9 mouse cellular contexts compared by ENCODE assay signal in genomic region chr14:23583235-23583634, GRCm38 (mm10).
DNase-seq lines count a peak whose midpoint lies in the region; ATAC-seq and TF ChIP-seq lines count a peak whose summit lies in the region.
"Had no signal": no experiment of that assay in that cellular context is flagged by ENCODE, and none has a peak within 500 bp of the region (broad histone marks: within the 10 kb centered on the region; RNA-seq: fewer than 3 reads in every experiment).

No protein-coding gene starts in this region.

- H3K9ac ChIP-seq in kidney, embryonic 15.5 days = no peak overlapping the region
- H3K9ac ChIP-seq in midbrain, embryonic 16.5 days (ENCODE audit: low read depth, low read length) = no peak overlapping the region
- H3K9ac ChIP-seq: embryonic facial prominence, embryonic 13.5 days had no signal

- CTCF ChIA-PET in Patski (lab: Charles Lee) = interaction anchor here (0.8 to 3.1 kb wide), 10 partner anchors 30 to 476 kb away, joined by 3 to 24 read pairs (median 4); no protein-coding TSS in a partner anchor

- H3K9me3 ChIP-seq in kidney, embryonic 15.5 days (replicated peaks) = no peaks in the 10 kb centered on the region
- H3K9me3 ChIP-seq in midbrain, embryonic 16.5 days (replicated peaks; ENCODE audit: control insufficient read depth, low read length, poor library complexity, severe bottlenecking) = no peaks in the 10 kb centered on the region
- H3K9me3 ChIP-seq: embryonic facial prominence, embryonic 13.5 days had no signal

- WGBS in kidney, embryonic 15.5 days = 16% methylated on average over 2 of the region's 2 CpGs
- WGBS in midbrain, embryonic 16.5 days = 18% methylated on average over 2 of the region's 2 CpGs

- H3K36me3 ChIP-seq in kidney, embryonic 15.5 days = no peaks in the 10 kb centered on the region
- no peaks in the 10 kb centered on the region for H3K36me3 ChIP-seq in midbrain, embryonic 16.5 days (ENCODE audit: control insufficient read depth, insufficient read depth, low read length)
- H3K36me3 ChIP-seq: embryonic facial prominence, embryonic 13.5 days had no signal

- POLR2A ChIA-PET in Patski (lab: Charles Lee) = no interaction called here

- no peak overlapping the region for H3K4me3 ChIP-seq in kidney, embryonic 15.5 days (replicated peaks)
- H3K4me3 ChIP-seq in midbrain, embryonic 16.5 days (ENCODE audit: low read depth, low read length) = no peak overlapping the region
- H3K4me3 ChIP-seq: embryonic facial prominence, embryonic 13.5 days had no signal

- peaks cover 18% of the 10 kb centered on the region for H3K27me3 ChIP-seq in kidney, embryonic 15.5 days
- peaks cover 16% of the 10 kb centered on the region for H3K27me3 ChIP-seq in Patski
- no peaks in the 10 kb centered on the region for H3K27me3 ChIP-seq in midbrain, embryonic 16.5 days (ENCODE audit: control insufficient read depth, insufficient read depth, low read depth, low read length)
- H3K27me3 ChIP-seq: embryonic facial prominence, embryonic 13.5 days had no signal

- no peak overlapping the region for H3K27ac ChIP-seq in kidney, embryonic 15.5 days
- H3K27ac ChIP-seq in midbrain, embryonic 16.5 days (ENCODE audit: low read length) = no peak overlapping the region
- H3K27ac ChIP-seq: embryonic facial prominence, embryonic 13.5 days had no signal

- ATAC-seq in kidney, embryonic 15.5 days (replicated peaks; ENCODE audit: low FRiP score) = no peak
- ATAC-seq in Patski = no peak
- peak; percentile 39; the same call in 1 of the 2 replicates for ATAC-seq in midbrain, embryonic 16.5 days
- no peak for ATAC-seq in granulocyte monocyte progenitor cell, adult 5-6 weeks (replicated peaks; ENCODE audit: poor library complexity, severe bottlenecking)

- no peaks in the 10 kb centered on the region for H3K4me1 ChIP-seq in kidney, embryonic 15.5 days
- H3K4me1 ChIP-seq in midbrain, embryonic 16.5 days (ENCODE audit: control insufficient read depth, insufficient read depth, low read length) = no peaks in the 10 kb centered on the region
- H3K4me1 ChIP-seq: embryonic facial prominence, embryonic 13.5 days had no signal

- peak; percentile 13 for DNase-seq in kidney, adult 18-20 months
- peak; percentile 17 for DNase-seq in Patski (ENCODE audit: low read depth, low spot score)
- peak; percentile 21 for DNase-seq in cerebellum, adult 9-11 months
- peak; percentile 73 for DNase-seq in heart, postnatal 4 days
- peak; percentile 36 to 89 for DNase-seq in layer of hippocampus, postnatal 14 days (ENCODE audit: low spot score in 2 of 2)

- in situ Hi-C loops in Patski (cut with MboI; ENCODE audit: low pct_unique_long_range_greater_than_20kb) = loop anchor here (5.0 kb wide), 1 partner anchor 424 kb away; no protein-coding TSS in a partner anchor

- TF ChIP-seq CTCF in Patski (IDR thresholded peaks at IDR 0.05) = peak; percentile 77

- no peak overlapping the region for H3K4me2 ChIP-seq in kidney, embryonic 15.5 days
- no peak overlapping the region for H3K4me2 ChIP-seq in midbrain, embryonic 16.5 days (ENCODE audit: low read length)
- H3K4me2 ChIP-seq: embryonic facial prominence, embryonic 13.5 days had no signal

Comparison
In these comparisons a context has a peak if more than half of its experiments do, and no peak if none do; other contexts are left out.
1. DNase-seq: peak in every context shown above with its lines; median percentile 73 in heart, postnatal 4 days; 62 in layer of hippocampus, postnatal 14 days; 21 in cerebellum, adult 9-11 months; 17 in Patski; 13 in kidney, adult 18-20 months.